Mouse (Mus musculus): Measurements from ENCODE around the gene Cd300lg. TPM values are rescaled to one million over a fixed set of nuclear protein-coding genes. Genes with fewer than 3 reads are reported as not detected.
A peak's percentile ranks its signal among the peaks of the same experiment; 100 is the strongest.

Cd300lg gene
- total RNA-seq (2021): 10 to 100 TPM; 40.3 to 48.6 TPM
- long read RNA-seq, experiment 1, transcript Cd300lg-201 (7 exons, 2,353 nt): major isoform, 13 of 25 reads
- long read RNA-seq, experiment 1, partial matches to known transcripts: 7 of 25 reads
- long read RNA-seq, experiment 1, other reads (novel, unspliced or antisense): 3 of 25 reads
- long read RNA-seq, experiment 2, partial matches to known transcripts: 2 of 6 reads
- long read RNA-seq, experiment 2, other reads (novel, unspliced or antisense): 1 of 6 reads

- peak in 1 of 2 experiments; percentile 47 for DNase-seq
These were observed at the start of gene Cd300lg for GRCm38 (mm10) chr11:102041350-102041949. Gene Cd300lg (plus strand): TSS chr11:102041509.

GRCm38 (mm10) chr11:101991813-101992212 lies 49.5 kb upstream of the Cd300lg start:
- DNase-seq: no peak

- DNase-seq: no peak
These were observed 48.9 kb upstream of the Cd300lg start for GRCm38 (mm10) chr11:101992411-101992810.

- no peak for DNase-seq
These were observed 47.2 kb upstream of the Cd300lg start for GRCm38 (mm10) chr11:101994100-101994499.

GRCm38 (mm10) chr11:101995938-101996337 lies 45.4 kb upstream of the Cd300lg start:
- DNase-seq: no peak

GRCm38 (mm10) chr11:101998258-101998657 lies 43.1 kb upstream of the Cd300lg start:
- no peak for DNase-seq

- no peak for DNase-seq
These were observed 41.8 kb upstream of the Cd300lg start for GRCm38 (mm10) chr11:101999466-101999865.

GRCm38 (mm10) chr11:102004251-102004650 lies 37.1 kb upstream of the Cd300lg start:
- no peak for DNase-seq

- DNase-seq: peak in 1 of 2 experiments; percentile 42
These were observed 35.0 kb upstream of the Cd300lg start for GRCm38 (mm10) chr11:102006271-102006670.

GRCm38 (mm10) chr11:102006688-102007087 lies 34.6 kb upstream of the Cd300lg start:
- no peak for DNase-seq

GRCm38 (mm10) chr11:102008372-102008771 lies 32.9 kb upstream of the Cd300lg start:
- no peak for DNase-seq

- DNase-seq: no peak
These were observed 32.2 kb upstream of the Cd300lg start for GRCm38 (mm10) chr11:102008954-102009637.

- no peak for DNase-seq
These were observed 31.2 kb upstream of the Cd300lg start for GRCm38 (mm10) chr11:102010140-102010539.

- DNase-seq: no peak
These were observed 29.8 kb upstream of the Cd300lg start for GRCm38 (mm10) chr11:102011510-102011909.

- DNase-seq: no peak
These were observed 28.1 kb upstream of the Cd300lg start for GRCm38 (mm10) chr11:102013201-102013600.

GRCm38 (mm10) chr11:102015472-102015871 lies 25.8 kb upstream of the Cd300lg start:
- DNase-seq: no peak

GRCm38 (mm10) chr11:102016136-102016535 lies 25.2 kb upstream of the Cd300lg start:
- DNase-seq: no peak

- DNase-seq: no peak
These were observed 21.6 kb upstream of the Cd300lg start for GRCm38 (mm10) chr11:102019736-102020135.

GRCm38 (mm10) chr11:102021196-102021595 lies 20.1 kb upstream of the Cd300lg start:
- DNase-seq: no peak

- no peak for DNase-seq
These were observed 17.9 kb upstream of the Cd300lg start for GRCm38 (mm10) chr11:102023406-102023805.

- DNase-seq: no peak
These were observed 17.1 kb upstream of the Cd300lg start for GRCm38 (mm10) chr11:102024084-102024758.

- no peak for DNase-seq
These were observed 16.4 kb upstream of the Cd300lg start for GRCm38 (mm10) chr11:102024875-102025274.

GRCm38 (mm10) chr11:102025354-102025753 lies 16.0 kb upstream of the Cd300lg start:
- no peak for DNase-seq

All from adrenal gland, postnatal 36 days (tissue).